Mouse (Mus musculus) thymus, postnatal 10 days (tissue): Measurements from ENCODE around the gene Qsox2.

Source experiments
- DNase-seq, 2 experiments: peaks; one replicate each; pipeline ENCODE4 v3.0.0; 2021; ENCODE audit warnings: low spot score in 2 of 2

Gene Qsox2

DNA sequence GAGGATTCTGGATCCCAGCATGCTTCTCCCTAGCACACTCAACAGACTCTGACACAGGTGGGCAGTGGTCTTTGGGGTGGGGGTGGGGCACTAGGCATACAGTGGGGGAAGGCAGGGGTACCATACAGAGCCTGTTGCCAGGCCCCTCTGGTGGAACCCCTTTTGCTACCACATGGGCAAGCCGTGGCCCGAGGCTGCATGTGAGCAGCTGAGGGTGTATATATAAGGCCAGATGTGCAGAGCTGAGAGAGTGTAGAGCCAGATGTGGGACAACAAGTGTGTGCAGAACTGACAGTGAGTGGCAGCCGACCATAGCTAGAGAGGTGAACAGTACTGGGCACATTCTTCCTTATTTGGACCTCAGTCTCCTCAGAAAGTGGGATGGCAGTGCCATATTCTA, 70.4 kb downstream of the Qsox2 start:
- no peak for DNase-seq
